Mouse (Mus musculus): ENCODE data around the gene Nepn. TPM values are rescaled to one million over a fixed set of nuclear protein-coding genes. Genes with fewer than 3 reads are reported as not detected.

The Nepn gene
- polyA plus RNA-seq, 1 experiment from 2014 or later: not detected

DNA sequence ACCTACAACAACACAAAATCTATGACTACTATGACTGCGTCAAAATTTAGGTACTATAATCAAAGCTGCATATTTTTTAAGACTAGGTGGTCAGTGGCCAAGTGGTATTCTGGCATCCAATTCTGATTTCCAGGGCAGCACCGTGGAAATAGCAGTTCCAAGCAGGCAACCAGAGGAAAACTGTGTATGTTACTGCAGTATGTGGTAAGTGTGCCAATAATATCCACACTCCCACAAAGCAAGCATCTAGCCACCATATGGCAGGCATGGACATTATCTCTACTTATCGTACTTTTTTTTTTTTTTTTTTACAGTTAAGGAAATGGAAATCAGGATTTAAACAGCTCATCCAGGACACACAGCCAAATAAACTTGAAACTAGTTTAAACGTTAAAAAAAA, 20.4 kb upstream of the Nepn start:
- Histone ChIP-seq H3K4me3 (ENCODE audit: low read depth, low read length) (no peak overlapping the region), H3K9ac (replicated peaks; ENCODE audit: low read depth) (no peak overlapping the region), H3K4me2 (replicated peaks; ENCODE audit: low read depth, low read length) (no peak overlapping the region), H3K9me3 (ENCODE audit: low read length) (no peaks in the 10 kb centered on the region), H3K36me3 (ENCODE audit: insufficient read depth, low read length) (no peaks in the 10 kb centered on the region), H3K27ac (ENCODE audit: low read length) (no peak overlapping the region), H3K4me1 (ENCODE audit: insufficient read depth, low read depth, low read length) (no peaks in the 10 kb centered on the region), H3K27me3 (replicated peaks; ENCODE audit: insufficient read depth, low read length) (no peaks in the 10 kb centered on the region)
- TF ChIP-seq CTCF (IDR thresholded peaks at IDR 0.05) (no peak), EP300 (IDR thresholded peaks at IDR 0.05) (no peak)
- no peak for ATAC-seq
- WGBS: 78% methylated on average over 4 of the region's 4 CpGs
- DNase-seq (ENCODE audit: low spot score): no peak

DNA sequence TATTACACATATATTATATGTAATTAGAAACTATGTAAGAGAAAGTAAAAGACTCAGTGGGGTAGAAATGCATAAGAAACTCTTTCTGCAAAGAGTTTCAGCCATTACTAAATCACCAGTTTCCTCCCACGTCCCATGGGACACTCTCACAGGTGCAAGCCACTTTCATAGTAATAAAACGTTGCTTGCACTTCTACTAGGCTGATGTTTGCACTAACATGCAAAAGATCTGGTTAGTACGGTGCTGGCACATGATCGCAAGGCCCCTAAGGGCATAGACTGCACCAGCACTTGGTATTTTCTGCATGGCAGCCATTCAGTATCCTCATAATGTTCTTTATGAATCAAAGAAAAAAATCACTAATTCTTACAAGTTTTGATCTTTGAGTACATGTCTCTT, 14.9 kb upstream of the Nepn start:
- Histone ChIP-seq H3K4me2 (replicated peaks; ENCODE audit: low read depth, low read length) (no peak overlapping the region), H3K27me3 (replicated peaks; ENCODE audit: insufficient read depth, low read length) (no peaks in the 10 kb centered on the region), H3K4me3 (ENCODE audit: low read depth, low read length) (no peak overlapping the region), H3K36me3 (ENCODE audit: insufficient read depth, low read length) (no peaks in the 10 kb centered on the region), H3K27ac (ENCODE audit: low read length) (no peak overlapping the region), H3K9me3 (ENCODE audit: low read length) (no peaks in the 10 kb centered on the region), H3K4me1 (ENCODE audit: insufficient read depth, low read depth, low read length) (no peaks in the 10 kb centered on the region), H3K9ac (replicated peaks; ENCODE audit: low read depth) (no peak overlapping the region)
- no peak for DNase-seq (ENCODE audit: low spot score)
- no peak for ATAC-seq
- TF ChIP-seq EP300 (IDR thresholded peaks at IDR 0.05): no peak
- no peak for TF ChIP-seq CTCF (IDR thresholded peaks at IDR 0.05)
- WGBS: 73% methylated on average over 4 of the region's 4 CpGs

DNA sequence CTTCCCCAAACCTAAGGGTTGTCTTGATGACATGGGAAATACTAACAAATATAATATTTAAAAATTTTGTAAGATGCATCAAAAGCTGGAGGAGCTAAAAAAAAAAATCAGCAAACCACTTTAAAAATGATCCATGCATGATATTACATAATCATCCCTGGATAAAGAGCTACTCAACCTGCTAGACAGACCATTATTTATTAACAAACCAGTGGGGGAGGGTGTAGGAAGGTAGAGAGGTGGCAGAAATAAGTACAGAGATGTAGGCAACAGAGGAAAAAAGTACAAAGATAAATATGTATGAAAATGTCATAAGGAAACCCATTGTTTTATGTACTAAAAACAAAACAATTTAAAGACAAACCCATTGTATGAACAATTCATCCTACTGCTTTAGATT, 14.1 kb upstream of the Nepn start:
- DNase-seq (ENCODE audit: low spot score): no peak
- no peak for ATAC-seq
- H3K9me3 ChIP-seq (ENCODE audit: low read length): no peaks in the 10 kb centered on the region

DNA sequence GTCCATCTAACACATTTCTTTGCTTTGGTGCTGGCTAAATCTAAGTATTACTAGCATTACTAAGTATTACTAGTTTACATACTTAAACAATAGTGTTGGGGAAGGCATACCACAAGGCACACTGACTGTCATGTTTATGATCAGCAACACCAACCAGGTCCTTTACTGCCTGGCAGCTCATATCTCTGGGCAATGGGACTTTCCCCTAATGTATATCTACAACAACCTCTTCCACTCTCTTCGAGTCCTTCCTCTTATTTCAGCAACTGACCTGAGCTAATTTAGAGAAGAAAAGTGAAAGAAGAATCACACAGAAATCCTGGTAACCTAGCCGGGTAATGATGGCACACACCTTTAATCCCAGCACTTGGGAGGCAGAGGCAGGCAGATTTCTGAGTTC, 12.3 kb upstream of the Nepn start:
- H3K36me3 ChIP-seq (ENCODE audit: insufficient read depth, low read length): no peaks in the 10 kb centered on the region
- H3K4me1 ChIP-seq (ENCODE audit: insufficient read depth, low read depth, low read length): no peaks in the 10 kb centered on the region
- no peak for ATAC-seq
- H3K27me3 ChIP-seq (replicated peaks; ENCODE audit: insufficient read depth, low read length): no peaks in the 10 kb centered on the region
- no peak for TF ChIP-seq CTCF (IDR thresholded peaks at IDR 0.05)
- TF ChIP-seq EP300 (IDR thresholded peaks at IDR 0.05): no peak
- no peak overlapping the region for H3K27ac ChIP-seq (ENCODE audit: low read length)
- no peak overlapping the region for H3K4me2 ChIP-seq (replicated peaks; ENCODE audit: low read depth, low read length)
- DNase-seq (ENCODE audit: low spot score): no peak
- H3K4me3 ChIP-seq (ENCODE audit: low read depth, low read length): no peak overlapping the region
- no peak overlapping the region for H3K9ac ChIP-seq (replicated peaks; ENCODE audit: low read depth)
- WGBS: 85% methylated on average over 2 of the region's 2 CpGs
- H3K9me3 ChIP-seq (ENCODE audit: low read length): no peaks in the 10 kb centered on the region

More for the DNA sequence above, 14.1 kb upstream of the Nepn start:
- no peak overlapping the region for H3K9ac ChIP-seq (replicated peaks; ENCODE audit: low read depth)
- no peak overlapping the region for H3K4me3 ChIP-seq (ENCODE audit: low read depth, low read length)
- no peaks in the 10 kb centered on the region for H3K27me3 ChIP-seq (replicated peaks; ENCODE audit: insufficient read depth, low read length)
- no peaks in the 10 kb centered on the region for H3K36me3 ChIP-seq (ENCODE audit: insufficient read depth, low read length)
- H3K27ac ChIP-seq (ENCODE audit: low read length): no peak overlapping the region
- no peaks in the 10 kb centered on the region for H3K4me1 ChIP-seq (ENCODE audit: insufficient read depth, low read depth, low read length)
- no peak overlapping the region for H3K4me2 ChIP-seq (replicated peaks; ENCODE audit: low read depth, low read length)
- TF ChIP-seq EP300 (IDR thresholded peaks at IDR 0.05): no peak
- no peak for TF ChIP-seq CTCF (IDR thresholded peaks at IDR 0.05)

DNA sequence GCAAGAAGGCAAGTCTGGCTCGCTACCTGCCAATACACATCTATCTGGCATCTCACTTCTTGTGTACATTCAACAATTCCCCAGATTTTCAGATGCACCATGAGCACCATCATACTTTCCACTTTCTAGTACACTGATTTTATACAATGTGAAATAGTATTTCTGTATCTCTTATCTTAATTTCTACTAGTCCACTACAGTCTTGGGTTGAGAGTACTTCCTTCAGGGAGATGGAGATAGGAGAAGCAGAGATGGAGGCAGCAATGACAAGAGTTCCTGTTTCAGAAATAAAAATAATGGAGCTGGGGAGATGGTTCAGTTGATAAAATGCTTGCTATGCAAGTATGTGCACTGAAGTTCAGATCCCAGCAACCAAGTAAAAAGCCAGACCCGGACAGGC, 11.0 kb upstream of the Nepn start:
- H3K36me3 ChIP-seq (ENCODE audit: insufficient read depth, low read length): no peaks in the 10 kb centered on the region

DNA sequence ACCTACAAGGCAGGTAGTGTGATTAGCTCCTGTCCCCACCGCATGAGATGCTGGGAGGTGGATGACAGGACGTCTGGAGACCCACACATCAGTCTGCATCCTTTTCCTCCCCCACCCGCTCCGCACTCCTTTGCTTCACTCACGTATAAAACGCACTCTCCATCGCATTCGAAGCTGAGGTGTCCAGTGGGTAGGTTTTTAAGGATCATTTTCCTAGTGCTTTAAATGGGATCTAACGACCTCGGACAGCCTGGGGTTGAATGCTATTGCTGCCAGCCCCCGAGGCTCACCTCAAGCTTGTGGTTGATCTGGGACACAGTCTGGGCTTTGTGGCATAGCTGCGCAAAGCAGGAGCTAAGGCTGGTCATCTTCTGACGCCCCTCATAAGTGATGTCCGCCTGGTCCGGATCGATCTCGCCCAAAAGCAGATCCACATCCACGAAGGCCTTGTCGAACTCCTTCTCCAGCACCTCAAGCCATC, 7.4 kb upstream of the Nepn start:
- Histone ChIP-seq H3K27me3 (replicated peaks; ENCODE audit: insufficient read depth, low read length) (no peaks in the 10 kb centered on the region), H3K9ac (replicated peaks; ENCODE audit: low read depth) (peak overlapping the region; percentile 84), H3K4me2 (replicated peaks; ENCODE audit: low read depth, low read length) (peak overlapping the region; percentile 77), H3K4me3 (ENCODE audit: low read depth, low read length) (peak overlapping the region; percentile 91), H3K4me1 (ENCODE audit: insufficient read depth, low read depth, low read length) (no peaks in the 10 kb centered on the region), H3K36me3 (ENCODE audit: insufficient read depth, low read length) (no peaks in the 10 kb centered on the region), H3K27ac (ENCODE audit: low read length) (peak overlapping the region; percentile 92), H3K9me3 (ENCODE audit: low read length) (no peaks in the 10 kb centered on the region)
- 1% methylated on average over 19 of the region's 19 CpGs for WGBS
- TF ChIP-seq EP300 (IDR thresholded peaks at IDR 0.05): no peak
- no peak for TF ChIP-seq CTCF (IDR thresholded peaks at IDR 0.05)
- DNase-seq (ENCODE audit: low spot score) (peak; percentile 40), ATAC-seq (peak; percentile 11)

More for the DNA sequence above, 11.0 kb upstream of the Nepn start:
- 90% methylated on average over 2 of the region's 2 CpGs for WGBS
- Histone ChIP-seq H3K4me3 (ENCODE audit: low read depth, low read length) (no peak overlapping the region), H3K9ac (replicated peaks; ENCODE audit: low read depth) (no peak overlapping the region), H3K4me1 (ENCODE audit: insufficient read depth, low read depth, low read length) (no peaks in the 10 kb centered on the region), H3K9me3 (ENCODE audit: low read length) (no peaks in the 10 kb centered on the region), H3K4me2 (replicated peaks; ENCODE audit: low read depth, low read length) (no peak overlapping the region), H3K27me3 (replicated peaks; ENCODE audit: insufficient read depth, low read length) (no peaks in the 10 kb centered on the region), H3K27ac (ENCODE audit: low read length) (no peak overlapping the region)
- TF ChIP-seq CTCF (IDR thresholded peaks at IDR 0.05) (no peak), EP300 (IDR thresholded peaks at IDR 0.05) (no peak)
- no peak for DNase-seq (ENCODE audit: low spot score)
- ATAC-seq: no peak
